Mouse (Mus musculus) cerebellum, adult 2 months (tissue): ENCODE measurements around the gene Hexa.

ENCODE experiments used
- CTCF ChIP-seq: fragments of 200-500 bp; IDR thresholded peaks from 2 replicates; pipeline ENCODE4 v1.5.1; 2011; ENCODE audit warnings: low read depth, mild to moderate bottlenecking, control low read depth, low read length, moderate library complexity, borderline replicate concordance; ENCODE audit not compliant: insufficient read depth
- POLR2A ChIP-seq: fragments of 200-500 bp; IDR thresholded peaks from 2 replicates; pipeline ENCODE4 v1.6.1; 2011; ENCODE audit warnings: low read length, control low read depth, borderline replicate concordance; ENCODE audit not compliant: insufficient read depth

DNA sequence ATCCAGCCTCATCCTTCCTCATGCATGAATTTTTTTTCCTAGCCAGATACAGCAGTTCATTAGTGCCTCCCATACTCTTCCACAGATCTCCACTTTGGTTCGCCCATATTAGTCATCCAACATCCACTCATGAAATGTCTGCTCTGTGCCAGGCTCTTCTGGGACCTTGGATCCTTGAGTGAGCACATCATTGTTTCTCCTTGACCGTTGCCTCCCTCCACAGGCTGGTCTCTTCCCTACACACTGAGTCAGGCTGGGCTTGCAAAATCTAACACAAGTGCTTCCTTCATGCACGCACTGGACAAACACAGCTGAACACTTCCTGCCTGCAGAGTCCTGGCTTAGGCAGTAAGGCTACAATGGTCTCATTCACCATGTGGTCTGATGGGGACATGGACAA, 1.7 kb upstream of the Hexa start:
- TF ChIP-seq CTCF, result no peak
- TF ChIP-seq POLR2A, result no peak
